Mouse (Mus musculus) thymus, postnatal 36 days (tissue): ENCODE results near the gene Col5a1.

Experiments used
- DNase-seq, 2 experiments: peaks; one replicate each; pipeline ENCODE4 v3.0.0; 2022; ENCODE audit warnings: mixed read lengths in 2 of 2

Gene Col5a1

DNA sequence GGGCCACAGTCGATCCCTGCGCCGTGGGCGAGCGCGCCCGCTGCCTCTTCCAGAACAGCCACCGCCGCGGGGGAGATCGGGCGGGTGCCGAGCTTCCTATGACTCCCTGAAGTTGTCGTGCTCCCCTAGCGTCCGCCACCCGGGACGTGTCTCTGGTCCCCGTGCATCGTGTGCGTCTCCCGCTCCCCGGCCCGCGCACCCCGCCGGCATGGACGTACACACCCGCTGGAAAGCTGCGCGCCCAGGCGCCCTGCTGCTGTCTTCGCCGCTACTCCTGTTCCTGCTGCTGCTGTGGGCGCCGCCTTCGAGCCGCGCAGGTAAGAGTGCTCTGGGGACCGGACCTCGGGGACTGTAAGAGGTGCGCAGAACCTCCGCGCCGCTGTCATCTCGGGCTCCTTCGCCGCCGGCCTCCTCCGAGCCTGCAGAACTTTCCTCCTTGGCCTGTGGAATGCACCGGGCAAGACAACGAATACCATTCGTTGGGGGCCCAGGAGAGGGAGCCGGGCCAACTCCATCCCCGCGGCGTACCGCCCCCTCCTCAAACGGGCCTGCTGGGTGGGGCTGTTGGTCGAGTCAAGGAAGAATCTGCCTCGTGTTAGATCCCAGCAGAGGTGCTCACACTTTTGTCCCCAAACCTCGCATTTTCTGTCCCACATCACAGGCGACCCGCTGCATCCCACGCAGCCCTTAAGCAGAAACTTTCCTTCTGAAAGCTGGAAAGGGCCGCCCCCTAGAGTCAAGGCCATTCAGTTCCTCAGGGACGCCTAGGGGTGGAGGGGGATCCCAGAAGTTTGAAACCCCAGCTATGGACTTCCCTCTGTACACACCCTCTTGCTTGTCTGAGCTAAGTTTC, 609 bp downstream of the Col5a1 start:
- peak; percentile 12 to 27 for DNase-seq

DNA sequence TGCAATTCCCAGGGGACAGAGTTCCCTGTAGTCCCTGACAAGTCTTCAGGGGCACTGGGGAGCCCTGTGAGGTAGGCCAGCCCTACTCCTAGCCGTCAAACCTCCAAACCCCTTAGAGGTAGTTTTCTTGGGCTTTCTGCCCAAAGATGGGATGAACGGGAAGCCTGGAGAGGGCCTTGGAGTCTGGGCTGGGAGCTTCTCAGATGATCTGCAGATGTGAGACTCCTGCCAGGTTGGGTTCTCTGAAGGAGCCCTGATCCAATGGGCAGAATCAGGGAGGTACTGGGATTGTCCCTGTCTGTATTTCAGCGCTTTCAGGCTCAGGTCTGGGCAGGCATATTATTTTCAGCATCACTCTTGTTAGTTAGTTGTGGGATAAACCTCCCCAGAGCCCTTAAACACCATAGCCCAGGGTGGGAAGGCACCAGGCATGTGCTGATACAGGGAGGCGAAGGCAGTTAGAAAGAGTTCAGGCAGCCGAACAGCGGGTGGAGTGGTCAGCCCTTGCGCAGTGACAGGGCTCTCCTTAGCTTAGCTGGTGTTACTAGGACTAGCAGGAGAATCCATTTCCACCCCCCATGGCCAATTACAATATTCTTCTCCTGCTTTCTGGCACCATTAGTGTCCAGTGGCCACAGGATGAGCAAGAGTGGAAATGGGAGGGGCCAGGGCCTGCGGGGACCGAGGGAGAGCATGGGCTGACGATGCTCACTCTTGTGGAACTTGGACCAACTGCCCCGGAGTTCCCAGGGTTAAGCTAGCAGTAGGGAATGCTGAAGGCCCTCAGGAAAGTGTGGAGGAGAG, 1.4 kb downstream of the Col5a1 start:
- DNase-seq: no peak

DNA sequence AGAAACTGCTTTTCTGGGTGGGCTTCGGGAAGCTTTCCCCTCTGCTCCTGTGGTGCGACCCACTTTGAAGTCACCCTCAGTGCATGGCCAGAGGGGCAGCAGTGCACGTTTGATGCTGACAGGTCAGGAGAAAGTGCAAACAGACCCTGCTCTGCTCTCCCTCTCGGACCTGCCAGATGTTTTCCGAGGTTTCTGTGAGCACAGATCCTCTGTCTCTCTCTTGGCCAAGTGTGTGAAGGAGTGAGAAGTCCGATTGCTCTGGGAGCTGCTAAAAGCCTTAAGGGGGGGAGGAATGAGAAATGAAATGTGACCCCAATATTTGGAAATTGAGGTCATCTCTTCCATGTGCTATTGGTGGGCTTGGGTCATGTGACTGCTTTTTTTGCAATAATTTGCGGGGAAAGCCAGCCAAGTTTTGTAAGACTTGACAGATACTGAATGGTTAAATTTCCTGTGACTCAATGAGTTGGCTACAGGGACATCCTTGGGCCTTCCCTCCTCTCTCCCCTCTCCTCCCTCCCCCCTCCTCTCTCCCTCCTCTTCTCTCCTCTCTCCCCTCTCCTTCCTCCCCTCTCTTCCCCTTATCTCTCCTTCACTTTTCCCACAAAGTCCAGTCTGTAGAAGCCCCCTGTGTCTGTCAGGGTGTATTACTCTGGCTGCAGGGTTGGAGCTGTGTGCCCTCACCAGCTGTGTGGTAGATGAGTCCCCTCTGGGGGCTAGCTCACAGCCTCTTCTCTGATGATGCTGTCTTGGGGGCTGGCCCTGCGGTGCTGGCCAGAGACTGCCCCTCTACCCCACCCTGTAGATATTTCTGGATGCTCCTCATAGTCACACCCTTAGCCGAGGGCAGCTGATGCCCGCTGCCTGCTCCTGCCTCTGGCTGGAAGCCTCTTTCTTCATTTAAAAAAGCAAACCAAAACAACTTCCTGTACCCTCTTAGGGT, 2.6 kb downstream of the Col5a1 start:
- no peak for DNase-seq

DNA sequence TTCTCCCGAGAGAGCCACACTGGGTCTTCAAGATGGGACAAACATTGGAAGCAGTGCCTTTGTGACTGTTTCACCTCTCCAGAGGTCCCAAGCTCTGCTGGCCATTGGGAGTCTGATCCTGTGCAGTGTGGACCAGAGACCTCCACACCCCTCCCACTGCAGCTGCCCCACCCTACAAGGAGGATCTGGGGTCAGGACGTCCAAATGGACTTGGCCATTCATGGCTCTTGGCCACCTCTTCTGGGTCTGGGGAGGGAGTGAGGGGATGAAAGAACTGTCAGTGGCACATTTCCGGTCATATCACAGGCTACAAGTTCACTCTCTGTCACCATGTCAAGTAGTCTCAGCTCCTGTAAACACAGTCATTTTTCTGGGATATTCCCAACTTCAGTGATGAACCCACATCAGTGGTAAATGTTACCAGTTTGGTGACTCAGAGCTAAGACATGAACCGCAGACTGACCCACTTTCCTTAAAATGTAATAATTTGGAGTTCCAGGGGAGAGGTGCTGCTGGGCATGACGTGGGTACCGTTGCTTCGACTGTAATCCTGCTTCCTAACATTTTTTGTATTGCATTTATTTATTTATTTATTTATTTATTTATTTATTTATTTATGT, 5.8 kb downstream of the Col5a1 start:
- no peak for DNase-seq

DNA sequence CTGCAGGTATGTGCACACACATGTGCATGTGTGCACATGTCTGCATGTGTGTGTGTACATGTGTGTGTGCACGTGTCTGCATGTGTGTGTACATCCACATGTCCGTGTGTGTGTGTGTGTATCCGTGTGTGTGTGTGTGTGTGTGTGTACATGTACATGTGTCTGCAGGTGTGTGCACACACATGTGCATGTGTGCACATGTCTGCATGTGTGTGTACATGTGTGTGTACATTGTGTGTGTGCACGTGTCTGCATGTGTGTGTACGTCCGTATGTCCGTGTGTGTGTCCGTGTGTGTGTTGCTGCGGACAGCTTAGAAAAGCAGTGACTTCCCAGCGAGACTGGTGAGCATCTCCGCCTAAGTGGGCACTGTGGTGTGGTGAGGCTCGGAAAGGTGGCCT, 6.8 kb downstream of the Col5a1 start:
- DNase-seq: no peak

DNA sequence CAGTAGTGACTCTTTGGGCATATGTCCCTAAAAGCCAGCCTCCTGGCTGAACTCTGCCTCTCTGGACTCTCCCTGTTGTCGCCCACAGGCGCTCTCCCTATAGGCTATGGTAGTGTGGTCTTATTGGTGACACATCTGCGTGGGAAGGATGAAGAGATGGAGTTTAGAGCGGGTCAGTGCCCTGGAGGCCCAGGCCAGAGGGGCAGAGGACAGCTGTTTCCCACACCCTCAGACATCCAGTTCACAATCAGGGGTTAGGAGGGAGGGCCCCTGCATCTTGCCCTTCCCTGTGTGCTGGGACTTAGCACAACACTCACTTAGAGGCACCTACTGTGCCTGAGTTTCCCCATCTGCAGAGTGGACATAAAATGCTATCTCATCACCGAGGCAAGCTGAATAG, 8.8 kb downstream of the Col5a1 start:
- DNase-seq: no peak

DNA sequence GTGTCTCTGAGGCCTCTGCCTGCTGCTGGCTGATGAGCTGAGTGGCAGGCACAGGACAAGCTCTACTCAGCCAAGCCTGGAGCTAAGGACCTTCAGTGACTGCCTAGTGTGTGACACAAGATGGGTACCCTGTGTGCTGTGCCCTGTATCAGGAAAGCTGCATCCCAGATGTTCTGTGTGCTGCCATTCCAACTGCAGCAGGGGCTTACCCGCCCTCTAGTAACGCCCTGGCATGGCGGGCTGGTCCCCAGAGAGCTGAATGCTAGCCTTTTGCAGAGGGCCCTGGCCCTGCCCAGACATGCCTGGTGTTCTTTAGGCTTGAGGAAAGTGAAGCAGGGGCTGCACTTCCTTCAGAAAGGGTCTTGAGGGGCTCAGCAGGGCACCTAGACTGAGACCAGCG, 9.4 kb downstream of the Col5a1 start:
- DNase-seq: no peak

DNA sequence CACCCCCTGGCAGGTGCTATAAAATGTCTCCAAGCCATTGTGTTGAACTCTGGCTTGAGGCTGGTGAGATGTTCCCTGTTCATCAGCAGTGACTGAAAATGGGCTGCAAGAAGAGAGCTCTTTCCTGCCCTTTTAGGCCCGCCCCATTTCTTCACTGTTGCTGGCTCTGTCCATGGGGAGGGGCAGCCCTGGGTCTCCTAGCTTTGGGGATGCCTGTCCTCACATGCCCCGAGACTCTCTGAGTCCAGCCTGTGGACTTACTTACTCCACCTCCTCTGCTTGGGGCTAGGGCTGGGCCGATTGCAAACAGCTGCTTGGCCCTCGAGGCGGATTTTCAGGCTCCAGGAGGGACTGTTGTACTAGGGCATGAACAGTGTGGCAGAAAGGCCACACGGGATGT, 10.9 kb downstream of the Col5a1 start:
- no peak for DNase-seq

DNA sequence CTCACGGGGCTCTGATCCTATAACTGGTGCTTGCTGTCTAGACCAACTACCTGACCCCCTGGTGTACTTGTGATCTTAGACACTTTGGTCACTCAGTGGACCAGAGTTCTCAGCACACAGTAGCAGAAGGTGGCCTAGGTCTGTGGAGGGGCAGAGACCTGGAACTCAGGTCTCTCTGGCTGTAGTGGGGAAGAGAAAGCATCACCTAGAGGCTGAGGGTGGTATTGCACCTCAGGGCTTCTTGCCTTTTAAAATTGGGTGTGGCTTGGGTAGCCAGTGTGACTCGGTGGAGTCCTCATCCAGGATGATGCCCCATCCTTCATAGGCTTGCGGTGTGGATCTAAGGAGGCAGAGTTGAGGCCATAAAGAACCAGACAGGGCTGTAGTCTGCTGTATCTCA, 13.7 kb downstream of the Col5a1 start:
- DNase-seq: peak; percentile 45 to 61

DNA sequence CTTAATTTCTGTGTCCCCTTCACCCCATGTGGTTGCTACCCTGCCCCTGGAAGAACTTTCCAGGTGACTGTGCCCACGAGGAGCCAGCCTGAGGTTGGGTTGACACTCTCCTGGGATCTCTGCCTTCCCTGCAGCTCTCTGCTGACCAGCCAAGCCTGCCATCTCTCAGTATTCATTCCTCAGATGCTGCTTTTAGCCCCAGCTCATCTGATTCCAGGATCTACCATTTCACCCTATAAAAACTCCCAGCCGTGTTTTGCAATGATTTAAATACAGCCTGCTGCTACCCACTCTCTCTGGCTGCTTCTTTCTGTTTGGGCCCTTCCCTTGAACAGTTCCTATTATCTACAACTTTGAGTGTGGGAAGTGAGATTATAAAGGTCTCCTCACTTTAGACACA, 14.9 kb downstream of the Col5a1 start:
- no peak for DNase-seq

DNA sequence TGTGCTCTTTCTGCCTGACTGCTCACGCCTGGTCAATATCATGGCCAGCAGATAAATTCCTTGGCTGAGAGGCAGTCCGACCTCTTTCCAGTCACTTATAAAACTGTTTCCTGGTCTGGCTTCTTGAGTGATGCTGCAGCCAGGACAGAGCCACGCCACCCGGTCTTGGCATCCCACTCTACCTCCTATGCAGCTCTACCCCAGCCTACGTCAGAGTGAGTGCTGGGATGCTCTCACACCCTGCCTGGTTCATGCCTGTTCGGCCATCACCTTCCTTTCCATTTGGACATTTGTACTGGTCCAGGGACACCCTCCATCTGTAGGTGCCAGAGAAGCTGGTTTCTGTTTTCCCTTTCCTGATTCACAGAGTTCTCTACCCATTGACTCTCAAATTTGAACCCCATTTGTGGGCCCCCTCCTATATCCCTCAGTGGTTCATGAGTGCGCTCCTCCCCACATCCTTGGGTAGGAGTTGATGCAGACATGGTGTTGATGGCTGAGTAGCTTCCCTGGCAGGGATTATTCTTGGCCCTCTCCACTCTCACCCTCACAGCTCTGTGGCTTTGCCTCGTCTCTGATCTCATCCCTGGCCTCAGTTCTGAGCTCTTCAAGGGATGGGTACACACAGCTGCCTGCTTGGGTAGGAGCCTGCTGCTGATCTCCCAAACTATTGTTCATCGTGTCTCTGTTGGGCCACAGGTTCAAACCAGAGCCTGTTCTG, 15.5 kb downstream of the Col5a1 start:
- no peak for DNase-seq

DNA sequence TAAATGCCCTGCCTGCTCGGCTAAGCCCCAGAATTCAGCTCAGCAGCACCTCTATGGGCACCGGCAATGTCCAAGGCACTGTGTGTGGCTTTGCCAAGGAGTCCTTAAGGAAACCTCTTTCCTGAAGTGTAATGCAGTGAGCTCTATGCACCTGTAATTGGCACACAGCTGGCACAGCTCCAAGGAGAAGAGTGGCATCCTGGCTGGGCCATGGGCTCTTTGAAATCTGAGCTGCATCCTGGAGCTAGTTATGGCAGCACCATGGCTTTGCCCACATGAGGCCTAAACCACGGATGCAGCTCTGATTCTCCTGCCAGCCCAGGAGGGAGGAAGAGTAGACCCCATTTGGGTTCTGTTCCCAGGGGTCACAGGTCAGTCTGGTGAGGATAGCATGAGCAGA, 16.1 kb downstream of the Col5a1 start:
- DNase-seq: no peak

DNA sequence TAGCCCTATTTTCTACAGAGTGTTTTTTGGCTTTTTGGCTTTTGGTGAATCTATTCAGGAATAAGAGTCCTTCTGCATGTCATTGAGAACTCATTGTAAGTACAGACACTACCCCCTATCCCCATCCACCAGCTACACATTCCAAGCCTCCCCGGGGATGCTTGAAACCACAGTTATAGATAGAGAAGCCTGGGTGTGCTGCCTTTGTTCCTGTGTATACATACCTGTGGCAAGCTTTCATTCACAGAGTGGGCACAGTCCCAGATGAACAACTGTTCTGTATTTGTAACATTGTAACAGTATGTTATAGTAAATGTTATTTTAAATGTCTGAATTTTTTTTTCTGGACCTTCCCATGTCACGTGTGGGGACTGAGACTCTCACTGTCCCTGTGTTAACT, 19.2 kb downstream of the Col5a1 start:
- DNase-seq: no peak

DNA sequence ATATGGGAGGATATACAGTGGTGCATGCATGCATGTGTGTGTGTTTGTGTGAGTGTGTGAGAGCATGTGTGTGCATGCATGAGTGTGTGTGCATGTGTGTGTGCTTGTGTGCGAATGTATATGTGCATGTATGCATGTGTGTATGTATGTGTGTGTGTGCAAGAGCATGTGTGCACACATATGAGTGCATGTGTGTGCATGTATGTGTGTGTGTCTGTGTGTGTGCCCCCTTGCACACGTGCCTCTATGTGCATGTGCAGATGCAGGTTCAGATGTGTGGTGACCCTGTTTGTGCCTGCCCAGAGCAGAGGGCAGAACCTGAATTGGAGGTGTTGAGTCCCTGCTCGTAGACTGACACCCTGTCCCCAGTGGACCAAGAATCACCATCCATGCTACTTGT, 24.3 kb downstream of the Col5a1 start:
- DNase-seq: no peak

DNA sequence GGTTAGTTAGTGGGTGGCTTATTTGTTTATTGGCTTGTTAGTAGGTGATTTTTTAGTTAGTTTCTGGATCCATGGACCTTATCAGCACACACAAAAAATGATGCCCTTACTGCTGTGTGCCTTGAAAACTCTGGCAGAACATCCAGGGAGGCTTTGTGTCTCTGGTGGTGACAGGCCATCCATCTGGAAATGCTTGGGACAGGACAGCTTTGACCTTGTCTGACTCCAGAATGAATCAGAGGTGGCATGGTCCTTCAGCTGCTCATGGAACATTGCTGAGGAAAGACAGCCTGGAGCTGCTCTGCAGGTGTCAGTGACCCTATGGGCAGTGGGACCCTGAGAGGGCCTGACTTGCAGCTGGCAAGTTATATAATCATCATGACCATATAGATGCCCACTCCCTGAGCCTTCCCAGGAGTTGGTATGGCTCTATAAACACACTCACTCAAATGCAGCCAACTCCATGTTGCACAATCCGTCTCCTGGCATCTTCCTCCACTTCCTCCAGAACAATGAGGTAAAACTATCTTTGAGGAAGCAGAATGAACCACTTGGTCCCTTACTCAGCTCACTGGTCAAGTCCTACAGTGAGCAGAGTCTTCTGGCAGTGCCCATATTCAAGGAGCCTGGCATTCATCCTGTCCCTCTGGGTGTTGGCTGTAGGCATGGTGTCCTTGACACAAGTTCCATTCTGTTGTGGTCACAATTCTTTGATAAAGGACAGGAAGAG, 26.5 kb downstream of the Col5a1 start:
- DNase-seq: no peak

DNA sequence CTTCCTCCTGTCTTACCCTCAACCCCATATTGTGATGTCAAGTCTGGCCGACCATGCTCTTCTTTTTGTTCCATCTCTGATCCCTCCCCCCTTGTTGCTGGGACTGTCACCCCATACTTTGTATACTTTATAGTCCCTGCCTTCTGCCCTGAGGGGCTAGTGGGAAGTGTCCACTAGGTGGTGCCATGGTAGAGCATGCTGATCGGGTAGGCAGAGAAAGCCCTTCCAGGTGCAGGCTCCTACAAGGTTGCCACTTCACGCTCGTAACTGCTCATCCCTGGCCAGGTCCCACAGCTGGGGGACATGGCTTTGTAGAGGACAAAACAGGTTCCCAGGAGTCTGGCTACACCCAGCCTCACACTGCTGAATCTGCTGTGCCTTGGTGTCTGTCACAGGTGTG, 29.5 kb downstream of the Col5a1 start:
- peak; percentile 19 to 22 for DNase-seq

DNA sequence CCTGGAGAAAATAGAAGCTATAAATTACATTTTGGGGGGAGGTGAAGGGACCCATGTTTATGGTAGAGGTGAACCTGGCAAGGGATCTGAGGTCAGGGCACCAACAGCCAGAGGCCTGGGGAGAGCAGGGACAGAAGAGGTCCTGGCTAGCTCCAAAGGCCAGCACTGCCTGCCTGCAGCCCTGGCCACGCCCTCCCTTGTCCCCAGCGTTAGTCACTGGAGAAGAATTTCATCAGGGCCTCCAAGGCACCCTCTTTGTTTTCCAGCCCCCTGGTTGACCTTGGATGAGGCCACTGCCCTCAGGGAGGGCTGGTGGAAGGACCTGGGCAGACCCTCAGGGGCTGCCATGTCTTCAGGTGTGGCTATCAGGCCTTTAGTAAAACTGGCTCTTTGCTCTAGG, 30.1 kb downstream of the Col5a1 start:
- DNase-seq: no peak

DNA sequence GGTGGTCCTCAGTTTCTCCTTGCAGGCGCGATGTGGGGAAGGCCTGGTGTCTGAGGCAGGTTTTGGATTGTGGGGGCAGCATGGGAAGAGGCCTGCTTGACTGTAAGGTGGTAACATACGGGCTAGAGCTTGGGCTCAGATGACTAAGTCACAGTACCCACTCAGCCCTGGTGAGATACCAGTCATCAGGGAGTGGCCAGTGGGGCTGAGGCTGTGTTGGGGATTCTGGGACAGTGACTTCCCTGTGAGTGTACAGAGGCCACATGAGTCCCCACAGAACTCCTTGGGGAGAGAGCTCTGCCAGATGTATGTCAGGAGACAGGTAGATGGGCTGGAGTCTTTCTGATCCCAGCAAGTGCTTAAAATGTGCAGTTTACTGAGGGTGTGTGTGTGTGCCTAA, 31.0 kb downstream of the Col5a1 start:
- DNase-seq: no peak

DNA sequence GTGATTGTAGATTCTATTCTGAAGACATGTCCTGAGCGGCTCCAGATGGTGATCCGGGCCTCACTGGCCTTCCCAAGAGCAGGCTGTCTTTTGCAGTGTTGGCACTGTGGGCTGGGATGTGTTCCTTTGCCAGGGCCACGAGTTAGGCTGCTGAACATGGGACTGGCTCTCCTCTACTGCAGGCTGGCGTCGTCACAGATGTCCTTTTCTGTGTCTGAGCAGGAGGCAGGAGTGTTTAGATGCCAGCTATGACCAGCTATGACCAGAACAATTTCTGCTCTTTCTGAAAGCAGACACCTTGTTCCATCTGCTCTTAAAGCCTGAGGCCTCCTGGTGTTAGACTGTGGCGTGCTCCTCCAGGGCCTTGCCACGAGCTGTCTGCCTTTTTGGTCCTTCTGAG, 31.9 kb downstream of the Col5a1 start:
- DNase-seq: no peak

DNA sequence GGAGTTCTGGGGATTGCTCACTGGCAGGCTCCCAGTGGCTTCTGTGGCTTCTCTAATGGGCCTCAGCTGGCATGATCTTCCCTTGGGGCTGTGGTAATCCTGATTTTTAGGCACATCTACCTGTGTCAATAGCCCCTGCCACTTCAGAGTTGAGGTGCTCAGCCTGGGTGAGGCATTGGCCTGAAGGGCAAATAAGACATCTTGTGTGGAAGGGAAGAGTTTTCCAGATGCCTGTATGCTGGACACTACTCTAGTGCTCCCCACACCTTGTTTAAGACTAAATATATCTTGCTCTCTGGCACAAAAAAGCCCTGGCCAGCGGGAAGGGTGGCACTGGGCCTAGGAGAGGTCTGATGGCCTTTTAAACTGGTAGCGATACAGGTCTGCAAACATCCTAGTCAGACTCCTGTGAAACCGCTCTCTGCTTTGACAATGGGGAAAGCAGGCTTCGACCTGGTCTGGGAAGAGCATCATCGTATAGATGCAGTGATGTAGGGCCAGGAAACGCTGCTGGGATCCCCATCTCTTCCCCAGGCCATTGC, 33.2 kb downstream of the Col5a1 start:
- DNase-seq: no peak

DNA sequence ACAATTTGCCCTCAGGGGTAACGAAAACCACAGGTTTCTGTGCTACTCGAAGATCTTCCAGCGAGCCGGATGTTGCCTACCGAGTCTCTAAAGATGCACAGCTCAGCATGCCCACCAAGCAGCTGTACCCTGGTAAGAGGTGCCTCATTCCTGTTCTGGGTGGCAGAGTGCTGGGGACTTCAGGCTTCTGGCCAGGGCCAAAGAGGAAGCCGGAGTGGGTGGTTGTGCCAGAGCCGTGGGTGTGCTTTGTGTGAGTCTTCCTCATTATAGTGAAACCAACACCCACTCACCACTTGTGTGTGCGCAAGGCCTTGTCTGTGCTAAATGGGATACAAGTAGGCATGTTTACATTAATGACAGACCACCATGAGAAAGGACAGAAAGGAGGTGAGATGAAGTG, 35.8 kb downstream of the Col5a1 start:
- no peak for DNase-seq
